Mouse (Mus musculus) spleen, adult 2 months (tissue): ENCODE results near the gene Gon4l.

Experiments used
- CTCF ChIP-seq: fragments of 200-500 bp; IDR thresholded peaks from 2 replicates; pipeline ENCODE4 v1.5.1; 2011; ENCODE audit warnings: mild to moderate bottlenecking, inconsistent platforms; ENCODE audit not compliant: insufficient read depth, insufficient read length, insufficient replicate concordance; ENCODE audit errors: extremely low read depth
- POLR2A ChIP-seq: fragments of 200-500 bp; IDR thresholded peaks from 2 replicates; pipeline ENCODE4 v1.6.1; 2011; ENCODE audit warnings: low read depth, low read length, inconsistent platforms

DNA sequence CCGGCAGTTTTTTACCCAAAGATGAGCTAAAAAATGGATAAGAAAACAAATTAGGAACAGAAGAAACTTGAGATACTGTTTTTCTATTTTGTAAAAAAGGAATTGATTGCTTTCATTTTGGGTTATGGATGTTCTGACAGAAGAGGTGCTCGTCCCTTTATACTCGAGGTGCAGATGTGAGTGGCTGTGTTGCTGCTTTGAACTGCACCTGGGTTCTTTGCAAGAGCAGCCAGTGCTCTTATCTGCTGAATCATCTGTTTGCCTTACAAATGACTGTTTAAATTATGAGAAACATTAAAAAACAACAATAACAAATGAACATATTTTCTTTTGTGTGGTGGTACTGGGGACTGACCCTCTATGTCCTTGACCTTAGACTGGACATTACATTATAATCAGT lies 94.5 kb downstream of the Gon4l start:
- TF ChIP-seq CTCF (no peak), POLR2A (no peak)
